Mouse (Mus musculus): ENCODE results near the gene Nid1. TPM values are rescaled to one million over a fixed set of nuclear protein-coding genes. Genes with fewer than 3 reads are reported as not detected.

Nid1 gene
- polyA plus RNA-seq, 1 experiment from 2014 or later = 46.8 TPM

DNA sequence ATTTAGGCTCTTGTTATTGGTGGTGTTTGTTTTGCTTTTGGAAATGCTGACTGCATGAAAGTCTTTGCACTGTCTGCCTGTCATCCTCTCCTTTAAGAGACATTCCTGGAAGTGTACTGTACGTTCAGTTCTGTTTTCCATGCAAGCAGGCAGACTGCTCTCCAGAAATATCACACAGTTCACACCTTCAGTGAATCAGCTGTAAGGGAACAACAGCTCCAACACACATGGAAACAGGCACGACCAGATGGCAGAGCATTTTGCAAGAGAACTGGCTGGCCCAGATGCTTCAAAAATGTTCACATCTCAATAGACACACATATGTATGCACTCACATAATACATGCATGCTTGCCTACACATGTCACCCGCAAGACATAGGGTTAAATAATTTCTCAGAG, 109.4 kb downstream of the Nid1 start:
- Histone ChIP-seq H3K9me3 (replicated peaks) (no peaks in the 10 kb centered on the region), H3K27me3 (ENCODE audit: low read depth, poor library complexity, severe bottlenecking) (no peaks in the 10 kb centered on the region), H3K36me3 (no peaks in the 10 kb centered on the region), H3K27ac (no peak overlapping the region), H3K4me3 (no peak overlapping the region), H3K4me1 (no peaks in the 10 kb centered on the region)
- 72% methylated on average over 3 of the region's 3 CpGs for WGBS
- DNase-seq (ENCODE audit: low spot score) = no peak

- no peaks in the 10 kb centered on the region for H3K27me3 ChIP-seq (ENCODE audit: low read depth, poor library complexity, severe bottlenecking)
- no peaks in the 10 kb centered on the region for H3K9me3 ChIP-seq (replicated peaks)
- no peak overlapping the region for H3K27ac ChIP-seq
- WGBS = 91% methylated on average over 4 of the region's 4 CpGs
- no peaks in the 10 kb centered on the region for H3K36me3 ChIP-seq
- H3K4me1 ChIP-seq = no peaks in the 10 kb centered on the region
- no peak overlapping the region for H3K4me3 ChIP-seq
- no peak for DNase-seq (ENCODE audit: low spot score)
These were observed 110.5 kb downstream of the Nid1 start for GRCm38 (mm10) chr13:13547889-13548288.

DNA sequence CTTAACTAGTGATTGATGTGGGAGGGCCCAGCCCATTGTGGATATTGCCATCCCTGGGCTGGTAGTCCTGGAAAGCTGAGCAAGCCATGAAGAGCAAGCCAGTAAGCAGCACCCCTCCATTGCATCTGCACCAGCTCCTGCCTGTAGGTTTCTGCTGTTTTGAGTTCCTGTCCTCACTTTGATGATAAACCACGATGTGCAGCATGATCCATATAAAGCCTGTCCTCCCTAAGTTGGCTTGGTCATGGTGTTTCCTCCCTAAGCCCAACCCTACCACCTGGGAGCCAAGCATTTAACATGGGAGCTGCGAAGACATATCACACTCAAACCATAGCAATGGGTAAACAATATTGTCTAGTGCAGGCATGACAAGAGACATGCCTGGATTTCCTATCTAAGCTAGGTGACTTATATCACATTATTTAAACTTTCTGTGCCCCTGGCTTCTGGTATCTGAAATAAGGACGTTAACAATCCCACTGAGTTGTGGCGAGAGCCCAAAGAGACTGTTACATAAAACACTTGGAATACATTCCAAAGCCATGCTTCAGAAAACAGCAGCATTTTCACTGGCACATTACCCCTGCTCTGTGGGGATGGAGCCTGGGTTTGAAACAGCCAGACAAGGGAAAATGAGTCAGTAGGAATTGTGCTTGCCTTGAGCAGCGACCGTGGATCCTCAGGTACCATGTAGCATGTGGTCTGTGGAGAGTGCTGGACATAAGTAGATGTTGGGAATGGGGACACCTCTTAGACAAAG, 111.3 kb downstream of the Nid1 start:
- no peak overlapping the region for H3K27ac ChIP-seq
- no peaks in the 10 kb centered on the region for H3K27me3 ChIP-seq (ENCODE audit: low read depth, poor library complexity, severe bottlenecking)
- H3K36me3 ChIP-seq = no peaks in the 10 kb centered on the region
- H3K9me3 ChIP-seq (replicated peaks) = no peaks in the 10 kb centered on the region
- 89% methylated on average over 6 of the region's 6 CpGs for WGBS
- no peak for DNase-seq (ENCODE audit: low spot score)
- H3K4me1 ChIP-seq = no peaks in the 10 kb centered on the region
- H3K4me3 ChIP-seq = no peak overlapping the region

- Histone ChIP-seq H3K27me3 (ENCODE audit: low read depth, poor library complexity, severe bottlenecking) (no peaks in the 10 kb centered on the region), H3K4me1 (no peaks in the 10 kb centered on the region), H3K27ac (no peak overlapping the region), H3K36me3 (no peaks in the 10 kb centered on the region), H3K9me3 (replicated peaks) (no peaks in the 10 kb centered on the region), H3K4me3 (no peak overlapping the region)
- DNase-seq (ENCODE audit: low spot score) = no peak
- WGBS = 74% methylated on average over 9 of the region's 9 CpGs
These were observed 112.6 kb downstream of the Nid1 start for GRCm38 (mm10) chr13:13549687-13550660.

GRCm38 (mm10) chr13:13552020-13552419, 114.7 kb downstream of the Nid1 start:
- Histone ChIP-seq H3K4me3 (no peak overlapping the region), H3K27ac (no peak overlapping the region), H3K4me1 (no peaks in the 10 kb centered on the region), H3K36me3 (no peaks in the 10 kb centered on the region), H3K9me3 (replicated peaks) (no peaks in the 10 kb centered on the region), H3K27me3 (ENCODE audit: low read depth, poor library complexity, severe bottlenecking) (no peaks in the 10 kb centered on the region)
- no peak for DNase-seq (ENCODE audit: low spot score)
- WGBS = 67% methylated on average over 3 of the region's 3 CpGs

DNA sequence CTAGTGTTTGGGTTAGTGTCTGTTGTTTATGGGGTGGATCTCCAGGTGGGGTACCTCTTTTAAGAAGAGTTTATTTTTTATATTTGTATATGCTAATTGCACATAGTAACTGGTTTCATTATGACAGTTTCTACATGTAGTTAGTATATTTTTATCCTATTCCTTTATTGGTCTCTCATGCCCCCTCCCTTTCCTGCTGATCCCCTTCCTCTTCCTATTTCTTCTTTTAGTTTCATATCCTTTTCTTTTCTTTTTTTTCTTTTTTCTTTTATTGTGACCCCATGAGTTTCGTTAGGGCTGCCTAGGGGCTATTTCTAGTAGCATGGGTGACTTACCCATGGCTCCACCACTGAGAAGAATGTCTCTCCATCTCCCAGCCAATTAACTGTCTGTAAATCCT, 116.3 kb downstream of the Nid1 start:
- H3K27me3 ChIP-seq (ENCODE audit: low read depth, poor library complexity, severe bottlenecking) = no peaks in the 10 kb centered on the region
- H3K4me1 ChIP-seq = no peaks in the 10 kb centered on the region
- no peak overlapping the region for H3K4me3 ChIP-seq
- no peak for DNase-seq (ENCODE audit: low spot score)
- H3K9me3 ChIP-seq (replicated peaks) = no peaks in the 10 kb centered on the region
- no peak overlapping the region for H3K27ac ChIP-seq
- H3K36me3 ChIP-seq = no peaks in the 10 kb centered on the region
- 80% methylated on average over 1 of the region's 1 CpGs for WGBS

GRCm38 (mm10) chr13:13555196-13555595, 117.8 kb downstream of the Nid1 start:
- Histone ChIP-seq H3K27ac (no peak overlapping the region), H3K36me3 (no peaks in the 10 kb centered on the region), H3K9me3 (replicated peaks) (no peaks in the 10 kb centered on the region), H3K4me3 (no peak overlapping the region), H3K27me3 (ENCODE audit: low read depth, poor library complexity, severe bottlenecking) (no peaks in the 10 kb centered on the region), H3K4me1 (no peaks in the 10 kb centered on the region)
- no peak for DNase-seq (ENCODE audit: low spot score)
- 95% methylated on average over 3 of the region's 3 CpGs for WGBS

DNA sequence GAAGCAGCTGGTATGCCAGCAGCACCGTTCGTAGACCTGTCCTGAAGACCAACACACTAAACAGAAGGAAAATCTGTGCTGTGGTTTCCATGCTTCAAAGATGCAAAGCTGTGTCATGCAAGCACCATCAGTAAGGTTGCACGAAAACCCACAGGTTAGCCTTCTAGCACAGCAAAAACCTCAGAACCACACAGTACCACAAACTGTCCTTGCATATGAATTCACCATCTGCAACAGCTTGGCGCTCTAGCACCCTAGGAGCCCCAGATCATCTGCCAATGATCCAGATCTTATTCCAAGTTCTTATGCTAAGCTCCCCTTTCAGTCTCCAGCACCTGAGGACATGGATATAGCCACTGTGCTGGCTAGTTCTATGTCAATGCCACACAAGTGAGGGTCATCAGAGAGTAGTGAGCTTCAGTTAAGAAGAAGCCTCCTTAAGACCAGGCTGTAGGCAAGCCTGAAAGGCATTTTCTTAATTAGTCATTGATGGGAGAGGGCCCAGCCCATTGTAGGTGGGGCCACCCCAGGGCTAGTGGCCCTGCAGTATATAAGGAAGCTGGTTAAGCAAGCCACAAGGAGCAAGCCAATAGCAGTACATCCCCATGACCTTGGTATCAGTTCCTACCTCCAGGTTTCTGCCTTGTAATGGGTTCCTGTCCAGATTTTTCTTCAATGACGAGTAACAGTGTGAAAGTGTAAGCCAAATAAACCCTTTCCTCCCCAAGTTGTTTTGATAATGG, 119.8 kb downstream of the Nid1 start:
- H3K27ac ChIP-seq = no peak overlapping the region
- 92% methylated on average over 5 of the region's 5 CpGs for WGBS
- no peaks in the 10 kb centered on the region for H3K4me1 ChIP-seq
- DNase-seq (ENCODE audit: low spot score) = no peak
- no peaks in the 10 kb centered on the region for H3K36me3 ChIP-seq
- H3K9me3 ChIP-seq (replicated peaks) = no peaks in the 10 kb centered on the region
- H3K27me3 ChIP-seq (ENCODE audit: low read depth, poor library complexity, severe bottlenecking) = no peaks in the 10 kb centered on the region
- H3K4me3 ChIP-seq = no peak overlapping the region

- H3K27me3 ChIP-seq (ENCODE audit: low read depth, poor library complexity, severe bottlenecking) = no peaks in the 10 kb centered on the region
- no peaks in the 10 kb centered on the region for H3K9me3 ChIP-seq (replicated peaks)
- no peaks in the 10 kb centered on the region for H3K4me1 ChIP-seq
- 74% methylated on average over 2 of the region's 2 CpGs for WGBS
- no peak overlapping the region for H3K27ac ChIP-seq
- no peaks in the 10 kb centered on the region for H3K36me3 ChIP-seq
- no peak for DNase-seq (ENCODE audit: low spot score)
- H3K4me3 ChIP-seq = no peak overlapping the region
These were observed 120.9 kb downstream of the Nid1 start for GRCm38 (mm10) chr13:13558251-13558650.

DNA sequence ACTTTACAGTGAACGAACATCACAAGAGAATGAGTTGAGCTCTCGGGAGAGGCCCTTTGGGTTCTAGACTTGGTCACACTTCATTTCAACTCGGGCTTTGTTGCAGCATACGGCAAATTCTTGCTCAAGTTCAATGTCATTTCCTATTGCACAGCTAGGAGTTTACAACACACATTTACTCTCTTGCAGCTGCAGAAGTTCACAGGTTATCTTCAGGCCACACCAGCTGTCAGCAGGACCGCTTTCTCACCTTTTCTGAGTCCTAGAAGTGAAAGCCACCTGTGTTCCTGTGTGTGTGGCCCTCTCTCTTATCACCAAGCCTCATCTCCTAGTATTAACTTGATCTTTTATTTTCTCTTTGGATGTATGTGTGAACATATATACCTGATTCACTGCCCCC, 121.5 kb downstream of the Nid1 start:
- no peak for DNase-seq (ENCODE audit: low spot score)
- H3K4me3 ChIP-seq = no peak overlapping the region
- H3K27me3 ChIP-seq (ENCODE audit: low read depth, poor library complexity, severe bottlenecking) = no peaks in the 10 kb centered on the region
- WGBS = 82% methylated on average over 5 of the region's 5 CpGs
- H3K36me3 ChIP-seq = no peaks in the 10 kb centered on the region
- no peak overlapping the region for H3K27ac ChIP-seq
- H3K9me3 ChIP-seq (replicated peaks) = no peaks in the 10 kb centered on the region
- H3K4me1 ChIP-seq = no peaks in the 10 kb centered on the region

All from limb, embryonic 10.5 days (tissue).